Mouse (Mus musculus): ENCODE measurements around the gene Zfp148. TPM values are rescaled to one million over a fixed set of nuclear protein-coding genes. Genes with fewer than 3 reads are reported as not detected.

Zfp148 gene
- polyA plus RNA-seq, 1 experiment from 2014 or later: 36.6 TPM

- ATAC-seq (ENCODE audit: extremely low read depth, insufficient number of reproducible peaks, low FRiP score, low TSS enrichment): no peak
- Histone ChIP-seq H3K27ac (replicated peaks) (no peak overlapping the region), H3K9me3 (no peaks in the 10 kb centered on the region), H3K36me3 (no peaks in the 10 kb centered on the region), H3K4me3 (no peak overlapping the region), H3K4me2 (no peak overlapping the region), H3K9ac (no peak overlapping the region), H3K27me3 (replicated peaks) (no peaks in the 10 kb centered on the region), H3K4me1 (no peaks in the 10 kb centered on the region)
- 72% methylated on average over 8 of the region's 8 CpGs for WGBS
Measured at GRCm38 (mm10) chr16:33536456-33536855, 155.8 kb downstream of the Zfp148 start.

GRCm38 (mm10) chr16:33537499-33538225, 157.0 kb downstream of the Zfp148 start:
- WGBS: 80% methylated on average over 21 of the region's 21 CpGs
- no peak for ATAC-seq (ENCODE audit: extremely low read depth, insufficient number of reproducible peaks, low FRiP score, low TSS enrichment)

DNA sequence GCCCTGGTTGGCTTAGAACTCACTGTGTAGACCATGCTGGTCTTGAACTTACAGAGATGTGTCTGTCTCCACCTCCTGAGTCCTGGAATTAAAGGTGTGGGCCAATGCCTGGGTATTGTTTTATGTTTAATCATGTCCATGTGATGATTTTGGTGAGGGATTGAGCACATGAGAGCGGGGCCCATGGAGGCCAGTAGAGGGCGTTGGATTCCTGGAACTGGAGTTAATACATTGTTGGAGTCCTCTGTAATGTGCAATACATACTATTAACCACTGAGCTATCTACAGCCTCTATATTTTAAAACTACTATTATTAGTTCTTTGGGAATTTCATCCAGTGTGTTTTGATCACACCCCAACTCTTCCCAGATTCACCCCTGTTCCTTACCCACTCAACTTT, 163.7 kb downstream of the Zfp148 start:
- H3K27ac ChIP-seq (replicated peaks): no peak overlapping the region
- H3K27me3 ChIP-seq (replicated peaks): no peaks in the 10 kb centered on the region
- WGBS: 87% methylated on average over 2 of the region's 2 CpGs

More at GRCm38 (mm10) chr16:33537499-33538225, 157.0 kb downstream of the Zfp148 start:
- no peaks in the 10 kb centered on the region for H3K36me3 ChIP-seq
- H3K4me3 ChIP-seq: no peak overlapping the region
- H3K4me2 ChIP-seq: no peak overlapping the region
- no peak overlapping the region for H3K9ac ChIP-seq
- H3K27ac ChIP-seq (replicated peaks): no peak overlapping the region
- H3K4me1 ChIP-seq: no peaks in the 10 kb centered on the region
- no peaks in the 10 kb centered on the region for H3K27me3 ChIP-seq (replicated peaks)
- H3K9me3 ChIP-seq: no peaks in the 10 kb centered on the region

DNA sequence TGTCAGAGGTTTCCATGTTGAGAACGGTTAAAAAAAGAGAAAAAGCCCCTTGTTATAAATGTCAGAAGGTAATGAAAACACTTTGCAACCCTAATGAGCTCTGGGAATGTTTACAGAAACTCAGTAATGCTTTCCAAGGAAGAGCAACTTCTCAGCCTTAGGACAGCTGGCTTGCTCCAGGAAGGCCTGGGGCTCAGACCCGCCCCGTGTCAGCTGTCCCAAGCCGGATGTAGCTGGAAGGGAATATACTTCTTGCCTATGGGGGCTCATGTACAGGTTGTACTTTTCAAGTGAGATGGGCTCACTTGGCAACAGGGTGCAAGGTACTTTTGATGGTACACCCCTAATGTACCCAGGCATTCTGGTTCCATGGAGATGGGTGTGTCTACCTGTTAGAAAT, 164.9 kb downstream of the Zfp148 start:
- no peak overlapping the region for H3K9ac ChIP-seq
- ATAC-seq (ENCODE audit: extremely low read depth, insufficient number of reproducible peaks, low FRiP score, low TSS enrichment): no peak
- H3K36me3 ChIP-seq: no peaks in the 10 kb centered on the region
- no peak overlapping the region for H3K4me2 ChIP-seq
- H3K27ac ChIP-seq (replicated peaks): no peak overlapping the region
- no peaks in the 10 kb centered on the region for H3K4me1 ChIP-seq
- no peaks in the 10 kb centered on the region for H3K9me3 ChIP-seq
- no peak overlapping the region for H3K4me3 ChIP-seq
- WGBS: 77% methylated on average over 4 of the region's 4 CpGs
- no peaks in the 10 kb centered on the region for H3K27me3 ChIP-seq (replicated peaks)

More for the DNA sequence above, 163.7 kb downstream of the Zfp148 start:
- H3K4me1 ChIP-seq: no peaks in the 10 kb centered on the region
- no peak overlapping the region for H3K9ac ChIP-seq
- no peaks in the 10 kb centered on the region for H3K36me3 ChIP-seq
- ATAC-seq (ENCODE audit: extremely low read depth, insufficient number of reproducible peaks, low FRiP score, low TSS enrichment): no peak
- H3K4me2 ChIP-seq: no peak overlapping the region
- no peaks in the 10 kb centered on the region for H3K9me3 ChIP-seq
- H3K4me3 ChIP-seq: no peak overlapping the region

DNA sequence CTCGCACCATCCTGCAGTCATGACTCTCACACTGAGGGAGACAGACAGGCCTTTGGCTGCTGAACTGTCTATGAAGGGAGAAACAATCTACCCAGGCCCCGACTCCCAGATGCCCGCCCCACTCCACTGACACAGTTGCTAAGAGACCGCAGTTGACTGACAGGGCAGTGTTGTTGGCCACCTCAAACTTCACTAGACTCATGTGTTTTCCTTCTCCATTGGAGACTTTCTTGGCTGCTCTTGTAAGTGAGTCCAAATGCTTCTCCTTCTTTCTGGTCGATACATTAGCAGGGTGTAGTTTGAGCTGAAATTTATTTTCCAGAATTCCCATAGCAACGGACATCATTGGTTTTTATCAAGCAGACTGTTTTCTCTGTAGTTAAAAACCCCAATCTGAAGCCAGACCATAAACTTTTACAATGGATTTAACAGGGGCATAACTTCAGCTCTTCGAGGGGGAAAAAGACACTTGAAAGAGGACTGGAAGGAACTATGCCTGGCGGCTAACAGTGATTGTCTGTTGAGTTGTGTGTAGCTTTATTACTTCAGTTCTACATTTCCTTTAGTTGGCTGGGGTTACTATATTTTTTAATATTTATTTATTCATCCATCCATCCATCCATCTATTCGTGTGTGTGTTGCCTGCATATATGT, 173.2 kb downstream of the Zfp148 start:
- whole genome bisulfite sequencing: 66% methylated on average over 9 of the region's 9 CpGs
- H3K4me2 ChIP-seq: no peak overlapping the region

More for the DNA sequence above, 173.2 kb downstream of the Zfp148 start:
- Histone ChIP-seq H3K27ac (replicated peaks) (no peak overlapping the region), H3K4me1 (0 out of 2 replicates have a peak, but pooled peaks cover 3% of the 10 kb centered on the region), H3K36me3 (no peaks in the 10 kb centered on the region), H3K9me3 (no peaks in the 10 kb centered on the region), H3K27me3 (replicated peaks) (no peaks in the 10 kb centered on the region), H3K9ac (no peak overlapping the region), H3K4me3 (no peak overlapping the region)
- ATAC-seq (ENCODE audit: extremely low read depth, insufficient number of reproducible peaks, low FRiP score, low TSS enrichment): no peak

Other genes starting within 250 kb of the Zfp148 start
- gene Osbpl11, start 195.8 kb upstream of the Zfp148 start, polyA plus RNA-seq (2015; fragmentation: Nextera tagmentation; extraction: Ambion mirVana): 12.5 and 12.7 TPM in 2 replicates
- 68.7 and 73.3 TPM in 2 replicates for gene Snx4, start 129.4 kb upstream of the Zfp148 start, polyA plus RNA-seq (2015; fragmentation: Nextera tagmentation; extraction: Ambion mirVana)
- gene Slc12a8, start 136.5 kb downstream of the Zfp148 start, polyA plus RNA-seq (2015; fragmentation: Nextera tagmentation; extraction: Ambion mirVana): 0.83 and 1.1 TPM in 2 replicates

Measured in heart, embryonic 13.5 days (tissue).